Mouse (Mus musculus): Measurements from ENCODE around the gene Spata45.

DNA sequence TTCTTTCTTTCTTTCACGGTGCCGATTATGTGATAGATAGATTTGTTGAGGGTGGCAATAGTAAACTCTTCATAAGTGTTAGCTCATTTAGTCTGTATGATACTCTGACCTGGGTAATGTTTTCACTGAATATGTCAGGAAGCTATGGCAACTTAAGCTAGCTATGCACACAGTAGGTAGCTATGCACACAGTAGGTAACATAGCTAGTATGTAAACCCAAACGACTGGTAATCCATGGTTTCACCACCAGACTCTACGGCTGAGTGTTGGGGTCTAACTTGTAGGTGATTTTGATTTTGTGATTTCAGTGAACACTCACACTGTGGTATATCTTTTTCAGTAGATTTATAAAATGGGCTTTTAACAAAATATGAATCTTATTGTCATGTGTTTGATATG, 1.6 kb downstream of the Spata45 start:
- TF ChIP-seq CTCF (IDR thresholded peaks at IDR 0.05; ENCODE audit: low read depth), result no peak
- TF ChIP-seq EP300 (IDR thresholded peaks at IDR 0.05; ENCODE audit: low read depth), result no peak
